Mouse (Mus musculus): ENCODE results near the gene Tmem87b.

Tmem87b gene

GRCm38 (mm10) chr2:128887866-128888550, 70.1 kb downstream of the Tmem87b start:
- no peak for DNase-seq (ENCODE audit: low spot score in 2 of 2)

GRCm38 (mm10) chr2:128890661-128891335, 72.9 kb downstream of the Tmem87b start:
- DNase-seq (ENCODE audit: low spot score in 2 of 2), result no peak

- no peak for DNase-seq (ENCODE audit: low spot score in 2 of 2)
Observed at GRCm38 (mm10) chr2:128892180-128892721, 74.3 kb downstream of the Tmem87b start.

- no peak for DNase-seq (ENCODE audit: low spot score in 2 of 2)
Observed at GRCm38 (mm10) chr2:128902843-128903242, 84.9 kb downstream of the Tmem87b start.

- no peak for DNase-seq (ENCODE audit: low spot score in 2 of 2)
Observed at GRCm38 (mm10) chr2:128903661-128904060, 85.7 kb downstream of the Tmem87b start.
